Mouse (Mus musculus) frontal cortex, postnatal 36 days (tissue): ENCODE measurements around the gene Gm13285.
A peak's percentile ranks its signal among the peaks of the same experiment; 100 is the strongest.
"Not testable (repeated sequence)": the region's sequence is repeated elsewhere in the genome, so short reads cannot be mapped to it uniquely, and the experiment has no call there.

Experiments
- DNase-seq, 2 experiments: peaks; one replicate each; pipeline ENCODE4 v3.0.0; 2022; ENCODE audit warnings: low spot score in 2 of 2

Gene Gm13285

GRCm38 (mm10) chr4:88793936-88794675, 5.4 kb upstream of the Gm13285 start, which contains the start of gene Gm13275:
Gene Gm13275, plus strand, starts transcription at chr4:88794487.
- DNase-seq: peak; percentile 68 to 78

GRCm38 (mm10) chr4:88797097-88797496, 2.4 kb upstream of the Gm13285 start, which contains the start of gene Gm13279:
Gene Gm13279, plus strand, starts transcription at chr4:88797397.
- DNase-seq: not testable (repeated sequence)

GRCm38 (mm10) chr4:88802954-88803353, 3.5 kb downstream of the Gm13285 start, which contains the start of gene Gm13287:
Gene Gm13287, plus strand, starts transcription at chr4:88803254.
- DNase-seq: not testable (repeated sequence)

DNA sequence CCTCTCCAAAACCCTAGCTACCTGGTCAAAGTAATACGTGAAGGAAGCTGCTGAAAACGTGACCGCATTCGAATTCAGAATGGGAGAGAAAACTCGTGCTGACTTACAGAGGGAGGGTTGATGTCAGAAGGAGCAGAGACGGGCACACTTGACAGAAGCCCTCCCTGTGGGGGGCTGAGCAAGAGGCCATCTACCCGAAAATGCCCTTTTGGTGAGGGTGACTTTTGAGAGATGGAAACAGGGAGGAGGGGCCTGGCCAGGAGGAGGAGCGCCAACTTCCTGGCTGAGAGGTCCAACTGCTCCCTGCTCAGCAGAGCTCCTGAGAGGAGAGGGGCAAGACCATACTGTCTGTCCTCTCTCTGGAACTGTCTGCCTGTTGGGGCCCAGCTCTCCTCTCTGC, 5.8 kb downstream of the Gm13285 start, which contains the start of gene Gm13288:
Gene Gm13288 (plus strand): TSS at position 301 of the 400 bp plus-strand sequence.
- DNase-seq: not testable (repeated sequence)

DNA sequence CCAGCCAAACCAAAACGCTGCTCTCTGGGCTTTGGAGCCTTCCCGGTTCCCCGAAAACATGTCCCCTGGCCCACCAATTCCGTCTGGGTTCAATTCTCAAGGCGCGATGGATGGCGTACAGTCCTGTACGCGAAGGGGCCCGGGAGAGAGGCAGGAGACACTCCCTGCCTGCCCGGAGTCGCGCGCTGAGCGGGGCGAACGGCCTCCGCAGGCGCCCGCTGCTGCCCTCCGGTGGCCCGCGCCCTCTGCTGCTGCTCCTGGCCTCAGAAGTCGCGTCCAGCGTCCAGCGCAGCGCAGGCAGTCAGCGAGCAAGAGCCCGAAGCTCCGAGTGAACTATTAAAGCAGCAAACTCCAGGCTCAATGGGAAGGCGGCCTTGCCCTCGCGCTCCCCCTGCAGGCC, 6.3 kb downstream of the Gm13285 start:
- DNase-seq: peak; percentile 1 to 2

DNA sequence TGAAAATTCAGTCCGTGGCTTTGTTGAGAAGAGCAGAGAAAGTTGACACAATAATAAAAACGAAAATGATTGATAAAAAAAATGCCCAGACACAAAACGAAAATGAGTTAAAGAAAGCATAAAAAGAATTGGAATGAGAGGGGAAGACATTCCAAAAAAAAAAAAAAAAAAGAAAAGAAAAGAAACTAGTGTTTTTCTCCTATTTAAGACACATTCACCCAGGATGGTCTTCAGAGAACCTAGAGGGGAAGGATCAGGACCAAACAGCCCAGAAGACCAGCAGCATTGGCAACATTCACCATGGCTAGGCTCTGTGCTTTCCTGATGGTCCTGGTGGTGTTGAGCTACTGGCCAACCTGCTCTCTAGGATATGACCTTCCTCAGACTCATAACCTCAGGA, 16.5 kb downstream of the Gm13285 start, which contains the start of gene Ifna7:
Gene Ifna7 (plus strand): TSS at position 301 of the 400 bp plus-strand sequence.
- no peak for DNase-seq

DNA sequence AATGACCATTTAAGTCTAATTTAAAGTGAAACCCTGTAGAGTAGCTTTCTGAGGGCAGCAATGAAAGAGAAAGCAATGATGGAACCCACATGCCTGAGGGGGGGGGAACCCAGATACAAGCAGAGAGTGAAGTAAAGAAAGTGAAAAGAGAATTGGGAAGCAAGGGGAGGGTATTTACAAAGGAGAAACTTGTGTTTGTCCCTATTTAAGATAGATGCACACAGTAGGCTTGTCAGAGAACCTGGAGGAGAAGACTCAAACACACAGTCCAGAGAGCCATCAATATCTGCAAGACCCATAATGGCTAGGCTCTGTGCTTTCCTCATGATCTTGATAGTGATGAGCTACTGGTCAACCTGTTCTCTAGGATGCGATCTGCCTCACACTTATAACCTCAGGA, 20.2 kb downstream of the Gm13285 start, which contains the start of gene Ifna11:
Gene Ifna11 (plus strand): TSS at position 301 of the 400 bp plus-strand sequence.
- DNase-seq: no peak

GRCm38 (mm10) chr4:88822995-88823394, 23.5 kb downstream of the Gm13285 start:
- peak in 1 of 2 experiments; percentile 11 for DNase-seq

DNA sequence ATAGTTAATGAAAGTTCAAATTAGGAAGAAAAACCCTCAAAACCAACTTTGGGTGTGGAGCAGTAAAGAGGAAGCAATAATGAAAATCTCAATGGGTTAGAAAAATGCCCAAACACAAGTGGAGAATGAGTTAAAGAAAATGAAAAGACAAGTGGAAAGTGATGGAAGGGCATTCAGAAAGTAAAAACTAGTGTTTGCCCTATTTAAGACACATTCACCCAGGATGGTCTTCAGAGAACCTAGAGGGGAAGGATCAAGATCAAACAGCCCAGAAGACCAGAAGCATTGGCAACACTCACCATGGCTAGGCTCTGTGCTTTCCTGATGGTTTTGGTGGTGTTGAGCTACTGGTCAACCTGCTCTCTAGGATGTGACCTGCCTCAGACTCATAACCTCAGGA, 27.7 kb downstream of the Gm13285 start, which contains the start of gene Ifna6:
Gene Ifna6 (plus strand): TSS at position 301 of the 400 bp plus-strand sequence.
- not testable (repeated sequence) for DNase-seq

GRCm38 (mm10) chr4:88830523-88830922, 31.1 kb downstream of the Gm13285 start:
- peak; percentile 31 to 38 for DNase-seq

DNA sequence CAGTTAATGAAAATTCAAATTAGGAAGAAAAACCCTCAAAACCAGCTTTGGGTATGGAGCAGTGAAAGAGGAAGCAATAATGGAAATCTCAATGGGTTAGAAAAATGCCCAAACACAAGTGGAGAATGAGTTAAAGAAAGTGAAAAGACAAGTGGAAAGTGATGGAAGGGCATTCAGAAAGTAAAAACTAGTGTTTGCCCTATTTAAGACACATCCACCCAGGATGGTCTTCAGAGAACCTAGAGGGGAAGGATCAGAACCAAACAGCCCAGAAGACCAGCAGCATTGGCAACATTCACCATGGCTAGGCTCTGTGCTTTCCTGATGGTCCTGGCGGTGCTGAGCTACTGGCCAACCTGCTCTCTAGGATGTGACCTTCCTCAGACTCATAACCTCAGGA, 35.8 kb downstream of the Gm13285 start, which contains the start of gene Ifna5:
Gene Ifna5 (plus strand): TSS at position 301 of the 400 bp plus-strand sequence.
- DNase-seq: not testable (repeated sequence)

GRCm38 (mm10) chr4:88838828-88839227, 39.4 kb downstream of the Gm13285 start:
- DNase-seq: peak in 1 of 2 experiments; percentile 7

DNA sequence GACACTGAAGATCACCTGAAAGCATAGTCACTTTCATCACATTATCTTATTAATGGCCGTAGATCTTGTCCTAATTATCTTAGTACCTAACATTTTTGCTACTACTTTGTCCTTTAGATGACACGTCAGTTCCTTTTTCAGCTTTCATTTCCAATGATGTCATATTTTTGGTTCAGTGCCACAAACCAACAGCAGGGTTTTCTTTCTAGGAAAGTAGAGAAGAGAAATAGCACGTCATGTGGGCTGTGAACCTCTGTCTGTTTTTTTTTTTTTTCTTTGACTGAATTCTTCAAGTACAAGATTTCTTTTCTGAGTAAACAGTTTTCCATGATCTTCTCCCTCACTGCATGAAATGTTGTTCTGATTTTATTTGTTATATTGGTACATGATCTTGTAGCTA, 40.6 kb downstream of the Gm13285 start:
- no peak for DNase-seq

DNA sequence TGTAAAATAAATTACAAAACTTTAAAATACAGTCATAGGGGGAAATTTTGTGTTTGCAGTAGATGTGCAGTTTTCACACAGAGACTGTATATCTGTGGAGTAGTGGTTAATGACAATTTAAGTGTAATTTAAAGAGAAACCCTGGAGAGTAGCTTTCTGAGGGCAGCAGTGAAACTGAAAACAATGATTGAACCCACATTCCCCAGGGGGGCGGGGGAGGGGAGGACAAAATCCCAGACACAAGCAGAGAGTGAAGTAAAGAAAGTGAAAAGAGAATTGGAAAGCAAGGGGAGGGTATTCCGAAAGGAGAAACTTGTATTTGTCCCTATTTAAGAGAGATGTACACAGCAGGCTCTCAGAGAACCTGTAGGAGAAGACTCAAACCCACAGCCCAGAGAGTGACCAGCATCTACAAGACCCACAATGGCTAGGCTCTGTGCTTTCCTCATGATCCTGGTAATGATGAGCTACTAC, 42.0 kb downstream of the Gm13285 start, which contains the start of gene Ifna4:
Gene Ifna4 (plus strand): TSS at position 424 of the 474 bp plus-strand sequence.
- DNase-seq: no peak

DNA sequence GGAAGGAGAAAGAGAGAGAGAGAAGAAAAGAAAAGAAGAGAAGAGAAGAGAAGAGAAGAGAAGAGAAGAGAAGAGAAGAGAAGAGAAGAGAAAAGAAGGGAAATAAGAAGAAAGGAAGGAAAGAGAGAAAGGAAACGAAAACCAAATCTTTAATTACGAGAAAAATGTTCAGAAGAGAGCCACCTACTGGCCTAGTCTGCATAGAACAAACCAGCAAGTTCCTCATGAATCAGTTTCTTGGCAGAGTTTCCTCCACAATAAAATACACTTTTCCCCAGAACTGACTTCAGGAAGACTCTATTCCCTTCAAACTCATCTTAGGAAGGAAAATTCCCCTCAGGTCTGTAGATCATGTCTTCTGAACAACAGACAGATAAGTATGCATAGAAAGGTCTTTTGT, 45.9 kb downstream of the Gm13285 start:
- no peak for DNase-seq

DNA sequence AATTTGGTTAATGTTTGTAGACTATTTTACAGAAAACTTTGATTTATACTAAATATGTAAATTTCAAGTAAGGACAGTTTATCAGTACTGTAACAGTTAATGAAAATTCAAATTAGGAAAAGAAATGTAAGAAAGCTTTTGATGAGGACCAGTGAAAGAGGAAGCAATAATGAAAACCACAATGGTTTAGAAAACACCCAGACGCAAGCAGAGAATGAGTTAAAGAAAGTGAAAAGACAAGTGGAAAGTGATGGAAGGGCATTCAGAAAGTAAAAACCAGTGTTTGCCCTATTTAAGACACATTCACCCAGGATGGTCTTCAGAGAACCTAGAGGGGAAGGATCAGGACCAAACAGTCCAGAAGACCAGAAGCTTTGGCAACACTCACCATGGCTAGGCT, 50.2 kb downstream of the Gm13285 start, which contains the start of gene Ifna1:
Gene Ifna1 (plus strand): TSS at position 390 of the 400 bp plus-strand sequence.
- no peak for DNase-seq
